Mouse (Mus musculus) erythroblast, embryonic 14.5 days (primary cell): ENCODE data around the gene Esr1.

Experiments used
- GATA1 ChIP-seq: IDR thresholded peaks from 2 replicates; pipeline ENCODE4 v1.6.1; 2012; ENCODE audit warnings: low read length, inconsistent platforms, mixed read lengths
- TAL1 ChIP-seq: IDR thresholded peaks from 3 replicates; pipeline ENCODE4 v1.6.1; 2012; ENCODE audit warnings: low read length, inconsistent platforms, mixed read lengths

- no peak for TF ChIP-seq GATA1
- no peak for TF ChIP-seq TAL1
Measured at GRCm38 (mm10) chr10:5045671-5046070, 434.3 kb downstream of the Esr1 start.
